Mouse (Mus musculus) neural tube, embryonic 12.5 days (tissue): ENCODE results near the gene Sept4. TPM values are rescaled to one million over a fixed set of nuclear protein-coding genes. Genes with fewer than 3 reads are reported as not detected.

Experiments used
- ATAC-seq: fragments of 200-750 bp; cut with Nextera tagmentation; 2 replicates; pipeline ENCODE4 v1.8.0; 2017; ENCODE audit warnings: low read depth, mild to moderate bottlenecking, moderate TSS enrichment, moderate library complexity; ENCODE audit not compliant: low FRiP score
- H3K27ac ChIP-seq: fragments of 300-500 bp; sonication (generic); 2 replicates; pipeline ENCODE4 v1.5.1; 2016
- H3K27me3 ChIP-seq: fragments of 300-500 bp; sonication (generic); replicated peaks from 2 replicates; pipeline ENCODE4 v1.6.1; 2016; ENCODE audit warnings: mild to moderate bottlenecking
- H3K36me3 ChIP-seq: fragments of 300-500 bp; sonication (generic); 2 replicates; pipeline ENCODE4 v1.6.1; 2016; ENCODE audit warnings: mild to moderate bottlenecking
- H3K4me1 ChIP-seq: fragments of 300-500 bp; sonication (generic); 2 replicates; pipeline ENCODE4 v1.6.1; 2016
- H3K4me2 ChIP-seq: fragments of 300-500 bp; sonication (generic); replicated peaks from 2 replicates; pipeline ENCODE4 v1.6.1; 2016; ENCODE audit warnings: mild to moderate bottlenecking
- H3K4me3 ChIP-seq: fragments of 300-500 bp; sonication (generic); 2 replicates; pipeline ENCODE4 v1.5.1; 2016
- H3K9ac ChIP-seq: fragments of 300-500 bp; sonication (generic); 2 replicates; pipeline ENCODE4 v1.6.1; 2016; ENCODE audit warnings: mild to moderate bottlenecking
- H3K9me3 ChIP-seq: fragments of 300-500 bp; sonication (generic); 2 replicates; pipeline ENCODE4 v1.6.1; 2016; ENCODE audit warnings: mild to moderate bottlenecking
- WGBS: fragments of 180-500 bp; shearing (Covaris S2); methylation state at CpG from one replicate; pipeline ENCODE4 v1.1.7; 2016; 5-methylcytosine and 5-hydroxymethylcytosine counted together
- polyA plus RNA-seq: library from polyadenylated mRNA; unstranded; fragments of >200 nt; fragmentation: Nextera tagmentation; extraction: Ambion mirVana; gene quantifications from 2 replicates; pipeline ENCODE4 v1.2.1, GENCODE M21; 2016

Gene Sept4
- polyA plus RNA-seq, 1 experiment from 2014 or later: 15.9 TPM

GRCm38 (mm10) chr11:87592713-87593598 lies 24.3 kb downstream of the Sept4 start:
- Histone ChIP-seq H3K9me3 (no peaks in the 10 kb centered on the region), H3K4me1 (peaks cover 62% of the 10 kb centered on the region), H3K4me3 (peak overlapping the region; percentile 82), H3K4me2 (peak overlapping the region; percentile 82), H3K27ac (peak overlapping the region; percentile 64), H3K9ac (peak overlapping the region; percentile 73), H3K36me3 (peaks cover 17% of the 10 kb centered on the region), H3K27me3 (no peaks in the 10 kb centered on the region; the same call in 1 of the 2 replicates)
- 31% methylated on average over 13 of the region's 13 CpGs for WGBS
- no peak for ATAC-seq

- H3K4me1 ChIP-seq: peaks cover 48% of the 10 kb centered on the region
These were observed 26.7 kb downstream of the Sept4 start for GRCm38 (mm10) chr11:87595327-87595841.

GRCm38 (mm10) chr11:87595976-87596375 lies 27.3 kb downstream of the Sept4 start:
- Histone ChIP-seq H3K4me1 (peaks cover 42% of the 10 kb centered on the region), H3K9ac (peak overlapping the region; percentile 86), H3K27ac (peak overlapping the region; percentile 38; the same call in 1 of the 2 replicates), H3K9me3 (no peaks in the 10 kb centered on the region), H3K36me3 (peaks cover 47% of the 10 kb centered on the region), H3K4me2 (peak overlapping the region; percentile 90), H3K27me3 (no peaks in the 10 kb centered on the region), H3K4me3 (peak overlapping the region; percentile 69)
- 7% methylated on average over 7 of the region's 7 CpGs for WGBS
- ATAC-seq: no peak

More at GRCm38 (mm10) chr11:87595327-87595841, 26.7 kb downstream of the Sept4 start:
- H3K9me3 ChIP-seq: no peaks in the 10 kb centered on the region
- H3K36me3 ChIP-seq: peaks cover 41% of the 10 kb centered on the region
- H3K27me3 ChIP-seq: no peaks in the 10 kb centered on the region
- H3K9ac ChIP-seq: peak overlapping the region; percentile 86
- ATAC-seq: peak; percentile 36
- peak overlapping the region; percentile 90 for H3K4me2 ChIP-seq
- peak overlapping the region; percentile 38; the same call in 1 of the 2 replicates for H3K27ac ChIP-seq
- H3K4me3 ChIP-seq: peak overlapping the region; percentile 69
- under 1% methylated on average over 31 of the region's 37 CpGs for WGBS

- H3K9me3 ChIP-seq: no peaks in the 10 kb centered on the region
- peak overlapping the region; percentile 90 for H3K4me2 ChIP-seq
- peak overlapping the region; percentile 38; the same call in 1 of the 2 replicates for H3K27ac ChIP-seq
- peak overlapping the region; percentile 86 for H3K9ac ChIP-seq
- peak overlapping the region; percentile 69 for H3K4me3 ChIP-seq
- no peak for ATAC-seq
- peaks cover 41% of the 10 kb centered on the region for H3K4me1 ChIP-seq
- peaks cover 52% of the 10 kb centered on the region for H3K36me3 ChIP-seq
- no peaks in the 10 kb centered on the region for H3K27me3 ChIP-seq
- WGBS: 39% methylated on average over 2 of the region's 2 CpGs
These were observed 27.8 kb downstream of the Sept4 start for GRCm38 (mm10) chr11:87596492-87596891.

GRCm38 (mm10) chr11:87597061-87597460 lies 28.4 kb downstream of the Sept4 start:
- peaks cover 41% of the 10 kb centered on the region for H3K4me1 ChIP-seq
- no peak for ATAC-seq
- 0 out of 2 replicates have a peak overlapping the region, but pooled peaks have one; percentile 38 for H3K27ac ChIP-seq

GRCm38 (mm10) chr11:87599395-87600089 lies 30.8 kb downstream of the Sept4 start:
- Histone ChIP-seq H3K4me2 (no peak overlapping the region), H3K27ac (no peak overlapping the region), H3K4me3 (no peak overlapping the region), H3K9ac (no peak overlapping the region), H3K4me1 (peaks cover 20% of the 10 kb centered on the region), H3K27me3 (no peaks in the 10 kb centered on the region), H3K36me3 (peaks cover 77% of the 10 kb centered on the region), H3K9me3 (no peaks in the 10 kb centered on the region)
- WGBS: 91% methylated on average over 13 of the region's 13 CpGs
- ATAC-seq: no peak

More at GRCm38 (mm10) chr11:87597061-87597460, 28.4 kb downstream of the Sept4 start:
- Histone ChIP-seq H3K4me2 (peak overlapping the region; percentile 90), H3K4me3 (peak overlapping the region; percentile 69), H3K36me3 (peaks cover 58% of the 10 kb centered on the region), H3K9ac (peak overlapping the region; percentile 86), H3K9me3 (no peaks in the 10 kb centered on the region), H3K27me3 (no peaks in the 10 kb centered on the region)

GRCm38 (mm10) chr11:87600322-87600853 lies 31.7 kb downstream of the Sept4 start:
- H3K4me3 ChIP-seq: no peak overlapping the region
- peaks cover 85% of the 10 kb centered on the region for H3K36me3 ChIP-seq
- no peak for ATAC-seq
- no peak overlapping the region for H3K4me2 ChIP-seq
- H3K9me3 ChIP-seq: no peaks in the 10 kb centered on the region
- no peak overlapping the region for H3K9ac ChIP-seq
- H3K27ac ChIP-seq: no peak overlapping the region
- H3K27me3 ChIP-seq: no peaks in the 10 kb centered on the region
- H3K4me1 ChIP-seq: peaks cover 16% of the 10 kb centered on the region
- WGBS: 95% methylated on average over 10 of the region's 10 CpGs

- Histone ChIP-seq H3K4me3 (no peak overlapping the region), H3K27me3 (no peaks in the 10 kb centered on the region), H3K36me3 (peaks cover 96% of the 10 kb centered on the region), H3K9me3 (no peaks in the 10 kb centered on the region), H3K9ac (no peak overlapping the region), H3K4me1 (peaks cover under 1% of the 10 kb centered on the region), H3K27ac (no peak overlapping the region), H3K4me2 (no peak overlapping the region)
- WGBS: 94% methylated on average over 9 of the region's 9 CpGs
- ATAC-seq: no peak
These were observed 33.5 kb downstream of the Sept4 start for GRCm38 (mm10) chr11:87602234-87602633.

- no peak overlapping the region for H3K4me2 ChIP-seq
- no peak for ATAC-seq
These were observed 34.9 kb downstream of the Sept4 start for GRCm38 (mm10) chr11:87603571-87603970.

GRCm38 (mm10) chr11:87609264-87609663 lies 40.6 kb downstream of the Sept4 start:
- no peaks in the 10 kb centered on the region for H3K27me3 ChIP-seq
- no peak for ATAC-seq
- no peaks in the 10 kb centered on the region for H3K9me3 ChIP-seq
- H3K4me1 ChIP-seq: no peaks in the 10 kb centered on the region
- 93% methylated on average over 7 of the region's 7 CpGs for WGBS
- no peak overlapping the region for H3K4me2 ChIP-seq
- peaks cover 92% of the 10 kb centered on the region for H3K36me3 ChIP-seq
- no peak overlapping the region for H3K9ac ChIP-seq
- H3K4me3 ChIP-seq: no peak overlapping the region
- no peak overlapping the region for H3K27ac ChIP-seq

More at GRCm38 (mm10) chr11:87603571-87603970, 34.9 kb downstream of the Sept4 start:
- no peak overlapping the region for H3K27ac ChIP-seq
- H3K4me1 ChIP-seq: no peaks in the 10 kb centered on the region
- H3K9ac ChIP-seq: no peak overlapping the region
- no peaks in the 10 kb centered on the region for H3K27me3 ChIP-seq
- WGBS: 100% methylated on average over 2 of the region's 2 CpGs
- H3K36me3 ChIP-seq: peaks cover 95% of the 10 kb centered on the region
- no peak overlapping the region for H3K4me3 ChIP-seq
- no peaks in the 10 kb centered on the region for H3K9me3 ChIP-seq

GRCm38 (mm10) chr11:87611547-87611946 lies 42.8 kb downstream of the Sept4 start:
- Histone ChIP-seq H3K9me3 (peaks cover under 1% of the 10 kb centered on the region; the same call in 1 of the 2 replicates), H3K4me1 (no peaks in the 10 kb centered on the region), H3K36me3 (peaks cover 92% of the 10 kb centered on the region), H3K27ac (no peak overlapping the region), H3K4me3 (no peak overlapping the region), H3K9ac (no peak overlapping the region), H3K27me3 (no peaks in the 10 kb centered on the region), H3K4me2 (no peak overlapping the region)
- ATAC-seq: no peak
- 94% methylated on average over 9 of the region's 9 CpGs for WGBS

- no peaks in the 10 kb centered on the region for H3K4me1 ChIP-seq
- no peak overlapping the region for H3K27ac ChIP-seq
- peaks cover 6% of the 10 kb centered on the region; the same call in 1 of the 2 replicates for H3K9me3 ChIP-seq
- H3K4me2 ChIP-seq: no peak overlapping the region
- no peaks in the 10 kb centered on the region for H3K27me3 ChIP-seq
- no peak for ATAC-seq
- H3K36me3 ChIP-seq: peaks cover 91% of the 10 kb centered on the region
- H3K4me3 ChIP-seq: no peak overlapping the region
- no peak overlapping the region for H3K9ac ChIP-seq
- 94% methylated on average over 7 of the region's 7 CpGs for WGBS
These were observed 45.3 kb downstream of the Sept4 start for GRCm38 (mm10) chr11:87613972-87614371.
